Mouse (Mus musculus) stomach, postnatal 0 days (tissue): ENCODE data around the gene Gm42878.

ENCODE experiments used
- CTCF ChIP-seq: IDR thresholded peaks from 2 replicates; pipeline ENCODE4 v1.5.1; 2016; ENCODE audit warnings: antibody characterized with exemption, low read depth, mild to moderate bottlenecking, moderate library complexity
- EP300 ChIP-seq: optimal IDR thresholded peaks from 2 replicates; pipeline ENCODE3; 2016; ENCODE audit warnings: antibody characterized with exemption

DNA sequence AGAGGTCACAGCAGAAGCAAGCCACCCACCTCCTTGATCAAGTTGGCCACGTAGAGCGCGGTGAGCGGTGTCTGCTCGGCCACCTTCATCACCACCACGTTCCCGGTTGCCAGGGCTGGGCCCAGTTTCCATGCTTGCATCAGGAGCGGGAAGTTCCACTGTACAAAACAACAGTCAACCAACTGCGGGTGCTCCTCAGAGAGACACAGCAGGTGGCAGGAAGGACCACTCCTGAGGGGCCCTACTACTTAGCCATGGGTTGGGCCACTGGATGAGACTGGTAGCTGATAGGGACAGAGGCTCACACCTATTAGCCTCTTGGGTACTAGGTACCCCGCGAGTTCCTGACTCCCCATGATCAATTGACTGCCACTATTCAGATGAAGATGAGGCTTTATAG lies 30.6 kb upstream of the Gm42878 start:
- no peak for TF ChIP-seq CTCF
- TF ChIP-seq EP300 = no peak
